Mouse (Mus musculus): ENCODE results near the gene Opa1.
A peak's percentile ranks its signal among the peaks of the same experiment; 100 is the strongest.

Opa1 gene

DNA sequence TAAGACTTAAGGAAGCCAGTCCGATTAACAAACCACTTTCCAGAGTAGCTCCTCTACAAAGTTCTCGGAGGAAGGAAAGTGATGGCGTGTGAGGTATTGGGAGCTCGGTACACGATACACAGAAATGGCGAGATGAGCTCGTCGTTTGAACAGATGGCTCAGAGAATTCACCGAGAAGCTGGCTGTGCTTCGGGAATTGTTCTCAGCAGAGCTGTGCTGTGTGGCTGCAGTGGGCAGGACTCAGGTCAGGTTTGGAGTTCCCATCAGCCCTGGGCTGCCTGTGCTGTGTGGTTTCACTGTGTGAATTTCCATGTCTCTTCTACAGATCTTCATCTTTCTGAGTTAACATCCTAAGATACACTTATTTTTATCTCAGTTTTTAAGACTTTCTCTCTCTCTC, 77.8 kb downstream of the Opa1 start:
- DNase-seq: no peak

DNA sequence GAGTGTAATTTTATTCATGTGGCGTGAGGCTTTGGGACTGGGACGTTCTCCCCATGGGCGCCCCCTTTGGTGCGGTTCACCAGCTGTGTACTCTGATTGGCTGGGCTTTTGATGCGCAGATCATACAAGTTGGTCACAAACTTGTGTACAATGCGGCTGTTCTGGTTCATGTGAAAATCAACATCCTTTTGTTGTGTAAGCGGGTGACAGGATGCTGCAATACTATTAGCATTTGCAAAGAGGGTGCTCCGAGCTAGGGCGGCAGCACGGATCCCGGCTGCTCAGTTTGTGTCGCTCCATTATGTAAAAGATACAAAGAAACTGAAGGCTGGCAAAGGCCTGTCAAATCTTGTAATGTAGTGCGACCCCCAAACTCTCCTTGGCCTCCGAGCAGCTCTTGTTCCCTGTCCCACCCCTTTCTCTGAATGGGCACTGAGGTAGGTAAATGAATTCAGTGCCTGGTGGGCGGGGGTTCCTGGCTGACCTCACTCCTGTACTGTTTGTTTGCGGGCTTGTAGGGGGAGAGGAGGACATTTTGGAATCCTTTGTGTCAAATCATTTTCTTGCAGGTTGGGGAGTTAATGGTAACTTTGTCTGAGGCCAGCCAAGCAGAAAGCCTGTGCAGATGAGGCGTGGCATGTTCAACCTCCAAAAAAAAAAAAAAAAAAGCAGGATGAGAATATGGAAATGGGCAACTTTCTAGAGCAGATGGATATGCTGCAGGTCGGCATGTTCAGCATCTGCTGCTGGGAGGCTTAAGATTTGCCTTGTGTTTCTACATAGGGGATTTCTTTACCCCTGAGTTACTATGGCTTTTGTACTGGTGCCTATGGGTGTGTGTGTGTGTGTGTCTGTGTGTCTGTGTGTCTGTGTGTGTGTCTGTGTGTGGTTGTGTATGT, 78.8 kb downstream of the Opa1 start:
- DNase-seq: no peak

DNA sequence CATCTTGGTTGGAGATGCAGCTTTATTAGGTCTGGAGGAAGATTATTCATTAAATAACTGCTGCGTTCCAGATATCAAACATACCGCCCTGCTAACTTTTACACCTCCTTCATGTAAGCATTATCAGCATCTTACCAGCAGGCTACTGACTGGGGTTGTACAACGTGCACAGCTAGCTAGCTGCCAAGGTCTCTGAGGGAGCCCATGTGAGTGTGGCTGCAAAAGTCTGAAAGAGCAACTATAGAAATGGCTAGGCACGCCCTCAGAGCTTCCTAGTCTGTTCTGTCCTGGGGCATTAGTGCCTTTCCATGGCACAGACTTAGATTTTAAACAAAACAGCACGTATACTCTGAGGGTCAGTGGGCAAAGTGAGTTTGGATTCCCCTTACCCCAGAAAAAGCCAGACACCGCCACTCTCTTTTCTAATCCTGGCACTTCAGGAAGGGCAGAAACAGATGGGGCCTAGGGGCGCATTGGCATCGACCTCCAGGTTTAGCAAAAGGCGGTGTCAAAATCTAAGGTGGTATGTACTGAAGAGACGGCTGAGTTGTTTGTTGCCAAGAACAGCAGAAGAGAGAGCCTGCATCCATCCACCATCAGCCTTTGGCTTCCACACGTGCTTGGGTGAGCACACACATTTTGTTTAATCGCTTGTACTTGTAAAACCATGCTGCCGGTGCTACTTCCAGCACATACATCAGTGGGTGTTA, 80.1 kb downstream of the Opa1 start:
- DNase-seq: no peak

DNA sequence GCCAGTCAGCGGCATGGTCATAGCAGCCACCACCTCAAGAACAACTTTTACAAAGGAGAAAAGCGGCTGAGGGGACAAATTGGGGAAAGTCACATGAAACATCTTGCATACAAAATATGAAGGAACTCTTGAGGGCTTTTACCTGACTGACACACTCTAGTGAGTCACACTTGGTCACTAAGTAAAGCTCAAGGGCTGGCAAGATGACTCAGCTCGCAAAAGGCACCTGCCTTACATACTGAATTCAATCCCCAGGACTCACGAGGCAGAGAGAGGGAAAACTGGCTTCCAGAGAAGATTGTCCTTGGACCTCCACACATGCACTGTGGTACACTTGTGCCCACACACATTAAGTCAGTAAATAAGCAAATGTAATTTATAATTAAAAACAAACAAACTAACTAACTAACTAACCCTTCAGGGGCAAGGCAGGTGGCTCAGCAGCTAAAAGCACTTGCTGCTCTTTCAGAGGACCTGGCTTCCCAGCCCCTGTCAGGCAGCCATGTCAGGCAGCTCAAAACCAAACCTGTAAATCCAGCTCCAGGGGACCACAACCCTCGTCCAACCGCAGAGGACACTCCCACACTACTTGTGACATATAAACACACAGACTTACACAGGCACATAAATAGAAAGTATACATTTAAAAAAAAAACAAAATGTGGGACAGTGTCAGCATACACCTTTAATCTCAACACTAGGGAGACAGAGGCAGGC, 84.1 kb downstream of the Opa1 start:
- no peak for DNase-seq

DNA sequence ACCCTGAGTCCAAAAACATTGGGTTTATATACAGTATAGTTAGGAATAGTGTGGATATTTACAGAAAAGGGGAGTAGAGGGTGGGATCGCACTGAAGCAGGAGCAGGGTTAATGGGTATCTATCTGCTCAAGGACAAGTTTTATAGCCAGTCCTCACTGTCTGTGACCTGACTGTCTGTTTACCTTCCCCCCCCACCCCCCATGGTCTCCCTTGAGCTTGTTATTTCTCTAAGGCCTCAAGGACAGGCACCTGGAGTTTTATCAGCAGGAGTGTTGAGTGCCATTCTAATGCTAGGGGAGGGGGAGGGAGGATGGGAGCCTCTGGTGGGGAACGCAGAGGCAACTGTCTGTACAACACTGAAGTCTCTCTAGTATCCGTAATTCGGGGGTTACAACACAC, 85.3 kb downstream of the Opa1 start:
- no peak for DNase-seq

DNA sequence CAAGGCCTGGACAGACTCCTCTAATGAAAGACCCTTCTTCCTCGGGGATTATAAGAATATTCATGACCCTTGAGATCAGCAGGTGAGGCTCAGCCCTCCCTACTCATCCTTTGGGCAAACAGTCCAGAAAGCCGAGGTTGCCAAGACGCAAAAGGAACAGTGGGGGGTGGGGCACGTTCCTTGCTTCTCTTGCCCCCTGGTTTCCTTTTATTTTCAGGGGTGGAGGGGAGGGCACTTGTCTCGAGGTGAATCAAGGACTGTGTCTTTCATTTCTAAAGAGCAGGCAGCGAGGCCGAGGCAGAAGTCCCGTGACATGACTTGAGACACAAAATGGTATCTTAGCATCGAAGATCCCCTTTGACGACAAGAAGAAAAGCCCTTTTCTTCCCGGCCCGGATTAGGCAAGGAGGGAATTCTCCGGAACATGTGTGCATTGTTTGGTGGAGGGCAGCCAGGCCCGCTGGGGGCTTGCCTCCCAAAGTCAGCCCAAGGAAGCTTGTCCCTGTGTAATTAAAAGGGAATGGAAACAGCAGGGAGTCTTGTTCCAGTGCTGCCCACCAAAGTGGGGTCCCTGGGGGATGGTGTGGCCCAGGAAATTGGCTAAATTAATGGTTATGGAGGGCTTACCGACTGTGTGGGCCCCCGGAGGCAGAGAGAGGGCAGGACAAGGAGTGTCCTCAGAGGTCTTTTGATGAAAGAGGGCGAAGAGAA, 88.0 kb downstream of the Opa1 start:
- DNase-seq: no peak

DNA sequence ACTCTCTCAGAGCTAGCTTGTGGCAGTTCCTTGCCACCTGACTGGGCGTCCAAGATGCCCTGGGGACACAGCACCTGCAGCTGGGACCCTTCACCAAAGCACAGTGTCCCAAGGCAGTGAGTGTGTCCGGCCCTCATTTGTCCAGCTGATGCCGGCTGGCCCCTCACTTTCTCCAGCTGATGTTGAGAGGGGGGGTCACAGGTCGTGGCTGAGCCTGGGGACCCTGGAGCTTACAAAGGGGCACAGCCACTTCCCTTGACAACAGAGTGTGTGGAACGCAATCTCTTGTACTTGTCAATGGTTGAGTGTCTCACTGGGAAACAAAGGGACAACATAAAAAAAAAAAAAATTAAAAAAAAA, 88.5 kb downstream of the Opa1 start:
- DNase-seq: no peak

DNA sequence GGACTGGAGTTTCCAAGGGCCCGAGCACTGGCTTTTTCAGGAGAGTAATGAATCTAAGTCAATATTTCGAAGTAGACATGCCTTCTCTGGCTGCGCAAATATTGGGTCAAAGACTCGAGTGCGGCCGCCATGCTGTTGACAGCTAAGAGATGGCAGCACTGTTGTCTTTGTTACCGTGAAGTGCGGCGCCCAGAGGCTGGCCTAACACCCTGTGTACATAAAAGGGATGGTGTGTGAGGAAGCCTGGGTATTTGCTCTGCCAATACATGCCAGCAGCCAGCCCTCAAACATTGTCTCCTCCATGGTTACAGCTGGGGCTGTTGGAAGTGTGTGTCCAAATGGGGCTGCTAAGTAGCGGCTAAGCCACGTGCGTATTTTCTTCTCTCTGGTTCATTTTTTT, 89.3 kb downstream of the Opa1 start:
- DNase-seq: no peak

DNA sequence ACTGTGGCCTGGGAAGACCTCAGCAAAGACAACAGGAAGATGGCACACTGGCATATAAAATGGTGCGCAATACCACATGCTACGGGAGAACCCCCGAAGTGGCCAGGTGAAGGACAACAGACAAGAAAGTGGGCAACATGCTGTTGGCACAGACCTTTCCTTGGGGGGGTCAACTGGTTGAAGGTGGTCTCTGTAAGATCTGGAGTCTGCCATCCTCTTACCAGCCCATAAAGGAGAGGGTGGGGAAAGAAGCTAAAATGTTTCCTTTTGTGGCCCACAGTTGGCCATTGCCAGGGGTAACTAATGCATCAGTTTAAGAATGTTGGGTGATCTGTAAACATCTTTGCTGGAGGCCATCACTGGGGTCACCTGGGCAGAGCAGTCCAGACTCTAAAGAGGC, 91.7 kb downstream of the Opa1 start:
- DNase-seq: no peak

DNA sequence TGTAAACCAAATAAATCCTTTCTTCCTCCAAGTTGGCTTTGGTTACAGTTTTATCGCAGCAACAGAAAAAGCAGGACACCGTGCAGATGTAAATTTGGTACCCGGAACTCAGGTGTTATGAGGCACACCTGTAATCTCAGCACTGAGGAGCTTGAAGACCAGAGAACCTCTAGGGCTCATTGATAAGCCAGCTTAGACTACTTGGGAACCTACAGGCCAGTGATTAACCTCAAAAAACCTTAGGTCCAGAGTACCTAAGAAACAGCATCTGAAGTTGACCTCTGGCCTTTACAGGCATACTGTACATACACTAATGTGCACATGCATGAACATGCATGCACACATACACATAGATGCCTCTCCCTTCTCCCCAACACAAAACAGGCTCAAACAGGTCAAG, 94.1 kb downstream of the Opa1 start:
- no peak for DNase-seq

DNA sequence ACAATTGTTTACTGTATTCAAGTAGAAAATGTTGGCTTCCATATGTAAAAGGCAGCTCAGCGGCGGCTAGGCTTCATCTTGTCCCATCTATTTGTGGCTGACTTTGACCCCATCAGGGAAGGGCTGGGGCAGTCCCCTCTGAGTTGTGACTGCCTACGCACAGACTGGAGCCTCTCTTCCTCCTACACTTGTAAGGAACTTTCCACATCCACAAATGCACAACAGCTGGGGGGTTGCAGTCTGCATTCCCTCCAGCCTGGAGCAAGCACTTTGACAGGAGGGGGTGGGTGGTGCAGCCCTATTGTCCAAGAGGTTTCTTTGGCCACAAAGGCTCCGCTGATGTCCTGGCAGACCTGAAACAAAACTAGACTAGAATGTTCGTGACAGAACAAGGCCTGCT, 100.5 kb downstream of the Opa1 start:
- no peak for DNase-seq

DNA sequence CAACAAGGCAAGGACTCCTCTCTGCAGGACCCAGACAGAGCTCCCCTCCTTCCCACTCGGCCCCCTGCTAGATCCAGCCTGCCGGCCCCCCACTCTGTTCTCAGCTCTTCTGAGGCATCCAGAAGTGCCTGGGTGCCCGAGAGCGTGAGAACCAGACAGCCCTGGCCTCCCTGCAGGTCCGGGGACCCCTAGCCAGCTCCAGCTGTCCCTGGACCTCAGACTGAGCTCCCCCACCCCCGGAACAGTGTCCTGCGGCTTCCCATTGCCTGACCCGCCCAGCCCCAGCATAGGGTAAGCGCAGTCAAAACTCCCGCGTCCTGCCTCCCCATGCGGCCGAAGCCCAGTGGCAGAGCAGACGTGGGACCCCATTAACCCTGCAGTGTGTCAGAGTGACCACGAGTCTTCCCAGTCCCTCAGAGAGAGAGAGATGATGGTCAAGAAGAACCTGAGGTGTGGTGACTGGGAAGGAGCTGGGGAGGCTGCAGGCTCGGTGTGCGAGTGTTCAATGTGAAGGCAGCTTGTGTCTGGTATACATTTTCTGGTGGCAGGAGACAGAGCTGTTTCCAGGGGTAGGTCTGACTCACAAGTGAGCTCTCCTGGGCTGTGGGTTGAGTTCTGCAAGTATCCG, 101.5 kb downstream of the Opa1 start:
- DNase-seq: no peak

DNA sequence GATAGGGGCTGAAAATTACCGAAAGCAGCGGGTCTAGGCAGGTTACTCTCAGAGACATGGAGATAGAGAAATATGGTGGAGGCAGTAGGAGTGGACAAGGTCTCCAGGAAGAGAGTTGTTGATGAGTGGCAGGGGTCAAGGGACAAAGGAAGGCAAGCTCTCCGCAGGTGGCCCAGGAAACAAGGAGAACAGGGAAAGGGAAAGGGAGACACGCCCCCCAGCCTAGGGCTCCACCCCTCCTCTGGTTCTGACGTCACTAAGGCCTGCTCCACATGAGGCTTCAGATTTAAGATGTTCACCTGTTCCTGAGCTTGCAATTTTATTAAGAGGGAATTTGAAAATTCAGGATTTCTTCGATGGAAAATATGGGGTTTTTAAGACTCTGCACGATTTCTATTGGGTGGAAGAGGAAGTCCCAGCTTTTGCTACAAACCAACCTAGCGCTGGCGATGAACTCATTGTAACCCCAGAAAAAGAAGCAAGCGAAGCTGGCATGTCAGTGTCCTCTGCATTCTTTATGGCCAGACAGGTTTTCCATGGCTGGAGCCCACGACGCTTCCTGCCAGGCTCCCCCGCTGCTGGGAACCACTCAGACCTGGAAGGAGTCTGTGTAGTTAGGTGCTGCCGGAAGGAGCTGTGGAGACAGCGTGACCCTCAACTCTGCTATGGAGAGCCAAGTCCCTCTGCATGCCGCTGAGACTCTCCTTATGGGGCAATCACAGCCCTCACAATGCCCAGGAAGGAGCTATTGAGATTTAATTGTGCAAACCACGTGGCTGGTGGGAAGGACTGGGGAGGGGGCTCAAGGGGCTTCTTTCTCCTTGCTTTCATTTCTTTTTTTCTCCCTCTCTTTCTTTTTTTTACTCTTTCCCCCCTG, 103.7 kb downstream of the Opa1 start:
- DNase-seq: no peak

DNA sequence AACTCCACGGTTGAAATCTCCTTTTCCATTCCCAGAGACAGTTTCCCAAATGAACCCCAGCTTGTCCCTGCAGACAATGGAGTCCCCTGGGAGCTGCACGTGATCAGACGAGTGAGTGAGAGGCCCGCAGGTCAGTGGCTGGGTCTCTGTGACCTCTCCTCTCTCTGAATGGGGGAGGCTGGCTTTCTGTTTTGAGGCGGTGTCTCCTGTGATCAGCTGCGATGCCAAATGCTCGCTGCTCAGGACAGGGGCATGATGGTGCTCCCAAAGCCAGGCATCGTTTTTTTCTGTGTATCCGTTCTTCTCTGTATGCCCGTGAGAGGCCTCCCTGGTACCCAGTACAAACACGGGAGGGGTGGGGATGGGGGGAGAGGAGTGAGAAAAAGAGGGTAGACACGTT, 104.4 kb downstream of the Opa1 start:
- peak; percentile 63 to 73 for DNase-seq

DNA sequence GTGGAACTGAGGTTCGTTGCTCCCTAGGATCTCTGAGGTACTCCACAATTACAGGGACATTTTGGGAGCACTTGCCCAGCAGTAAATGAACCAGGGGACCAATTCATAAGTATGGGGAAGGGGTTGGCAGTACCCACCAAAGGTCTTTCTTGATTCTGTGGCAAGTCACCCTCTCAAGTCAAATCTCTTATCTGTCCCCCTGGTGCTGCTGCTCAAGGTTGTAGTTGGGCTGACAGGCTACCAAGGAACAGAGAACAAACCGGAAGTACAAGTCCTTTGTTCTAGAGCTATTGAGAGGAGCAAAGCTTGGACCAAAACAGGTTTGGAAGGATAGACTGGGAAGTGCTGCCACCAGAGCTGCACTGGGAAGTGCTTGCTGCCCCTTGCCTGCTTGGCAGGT, 105.0 kb downstream of the Opa1 start:
- no peak for DNase-seq

DNA sequence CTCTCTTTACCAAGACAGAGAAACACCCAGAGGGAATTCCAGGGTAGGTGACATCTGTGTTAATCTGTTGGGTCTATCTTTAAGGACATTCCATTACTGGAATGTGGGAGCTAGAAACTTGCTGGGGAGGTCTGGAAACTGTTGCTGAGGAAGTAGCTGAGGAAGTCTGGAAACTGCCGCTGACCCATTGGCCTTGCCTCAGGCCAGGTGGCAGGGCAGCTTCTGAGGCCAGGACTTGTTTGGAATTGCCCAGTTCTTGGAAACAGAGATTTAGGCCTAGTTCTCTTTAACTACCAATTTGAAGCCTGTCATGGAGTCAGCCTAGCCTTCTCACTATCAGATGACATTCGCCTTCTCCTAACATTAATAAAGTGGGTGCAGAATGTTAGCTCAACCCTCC, 105.5 kb downstream of the Opa1 start:
- no peak for DNase-seq

DNA sequence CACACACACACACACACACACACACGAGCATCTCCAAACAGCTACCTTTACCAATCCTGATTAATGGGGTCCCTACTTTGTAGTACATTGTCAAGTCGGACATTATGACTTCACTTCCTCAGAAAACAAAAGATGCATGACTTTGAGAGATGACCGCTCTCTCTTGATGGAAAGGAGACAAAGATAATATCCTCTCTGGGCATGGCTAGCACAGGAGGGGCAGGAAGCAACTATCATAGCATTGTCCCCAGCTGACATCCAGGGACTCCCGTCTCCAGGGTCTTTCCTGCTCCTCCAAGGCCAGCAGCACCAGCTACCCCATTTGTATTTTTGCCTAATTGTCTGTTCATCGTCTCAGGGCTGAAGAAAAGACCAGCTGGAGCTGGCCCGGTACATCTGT, 107.0 kb downstream of the Opa1 start:
- no peak for DNase-seq

DNA sequence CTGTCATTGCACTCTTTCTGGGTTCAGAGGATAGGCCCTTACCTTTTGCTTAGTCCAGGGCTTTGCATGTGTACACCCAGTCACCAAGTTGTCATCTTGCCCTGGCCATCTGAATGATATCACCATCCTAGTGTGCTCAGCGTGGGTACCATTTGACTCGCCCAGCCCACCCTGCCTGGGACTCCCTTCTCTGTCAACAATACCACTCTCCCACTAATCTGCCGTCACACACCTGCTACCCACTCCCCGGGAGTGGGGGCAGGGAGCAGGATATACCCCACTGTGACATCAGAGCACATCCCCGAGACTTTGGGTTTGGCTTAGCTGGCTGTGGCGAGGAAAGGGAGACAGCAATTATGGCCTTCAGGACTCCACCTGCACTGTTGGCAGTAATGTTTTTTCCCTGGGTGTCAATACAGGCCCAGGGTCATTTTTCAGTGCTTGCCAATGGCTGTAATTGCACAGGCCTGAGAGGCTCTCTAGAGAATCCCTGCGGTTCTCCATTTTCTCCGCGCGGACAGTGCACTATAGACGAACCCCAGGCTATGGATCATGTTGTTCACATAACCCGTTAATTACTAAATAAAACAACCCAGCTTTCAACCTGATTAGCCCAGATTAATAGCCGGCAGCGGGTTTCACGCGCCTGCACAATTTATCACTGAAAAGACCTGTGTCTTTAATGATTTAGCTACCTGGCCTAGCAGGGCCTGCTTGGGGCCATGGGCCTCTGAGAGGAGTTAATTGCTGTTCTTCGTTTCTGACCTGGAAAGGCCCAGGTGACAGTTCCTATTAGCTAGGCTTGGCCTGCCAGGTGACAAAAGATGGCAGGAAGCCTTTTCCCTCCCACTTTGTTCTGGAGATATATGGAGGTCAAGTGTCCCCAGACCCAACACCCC, 109.1 kb downstream of the Opa1 start:
- DNase-seq: no peak

DNA sequence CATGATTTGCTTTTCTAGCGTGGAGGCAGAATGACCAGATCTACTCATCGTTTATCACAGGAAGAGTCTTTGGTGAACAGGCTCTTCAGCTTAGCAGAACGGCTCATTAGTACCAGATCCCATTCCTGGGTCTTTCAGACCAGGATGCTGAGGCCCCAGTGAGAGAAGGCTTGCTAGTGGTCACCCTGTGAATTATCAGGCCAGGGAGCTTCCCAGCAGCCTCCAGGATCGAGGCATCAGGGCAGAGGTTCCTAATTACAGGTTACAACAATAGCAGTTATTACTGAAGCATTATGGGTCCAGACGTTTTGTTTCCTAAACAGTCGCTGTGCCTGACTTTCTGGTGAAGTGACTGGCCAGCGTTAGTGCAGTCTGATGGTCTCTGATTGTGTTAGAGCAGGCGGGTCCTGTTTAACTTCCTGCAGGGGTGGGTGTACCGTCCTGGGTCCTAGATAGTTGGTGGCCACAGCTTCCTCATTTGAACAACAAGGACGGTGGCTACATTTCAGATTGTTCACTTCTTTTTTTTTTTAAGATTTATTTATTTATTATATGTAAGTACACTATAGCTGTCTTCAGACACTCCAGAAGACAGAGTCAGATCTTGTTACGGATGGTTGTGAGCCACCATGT, 110.2 kb downstream of the Opa1 start:
- no peak for DNase-seq

Data from kidney, postnatal 25 days (tissue).